Mouse (Mus musculus) midbrain, embryonic 15.5 days (tissue): ENCODE measurements around the gene Mtm1. TPM values are rescaled to one million over a fixed set of nuclear protein-coding genes. Genes with fewer than 3 reads are reported as not detected.

Source experiments
- ATAC-seq: fragments of 200-750 bp; cut with Nextera tagmentation; replicated peaks from 2 replicates; pipeline ENCODE4 v1.8.0; 2017; ENCODE audit warnings: moderate TSS enrichment
- H3K27ac ChIP-seq: fragments of 300-500 bp; sonication (generic); 2 replicates; pipeline ENCODE4 v1.5.1; 2015; ENCODE audit warnings: mild to moderate bottlenecking, inconsistent platforms
- H3K27me3 ChIP-seq: fragments of 300-500 bp; sonication (generic); replicated peaks from 2 replicates; pipeline ENCODE4 v1.6.1; 2015; ENCODE audit warnings: inconsistent platforms
- H3K36me3 ChIP-seq: fragments of 300-500 bp; sonication (generic); replicated peaks from 2 replicates; pipeline ENCODE4 v1.6.1; 2015; ENCODE audit warnings: inconsistent platforms
- H3K4me1 ChIP-seq: fragments of 300-500 bp; sonication (generic); 2 replicates; pipeline ENCODE4 v1.6.1; 2015; ENCODE audit warnings: inconsistent platforms
- H3K4me2 ChIP-seq: fragments of 300-500 bp; sonication (generic); 2 replicates; pipeline ENCODE4 v1.6.1; 2015; ENCODE audit warnings: inconsistent platforms, mild to moderate bottlenecking, moderate library complexity
- H3K4me3 ChIP-seq: fragments of 300-500 bp; sonication (generic); 2 replicates; pipeline ENCODE4 v1.5.1; 2015; ENCODE audit warnings: mild to moderate bottlenecking, inconsistent platforms
- H3K9ac ChIP-seq: fragments of 300-500 bp; sonication (generic); 2 replicates; pipeline ENCODE4 v1.6.1; 2015; ENCODE audit warnings: mild to moderate bottlenecking, inconsistent platforms
- H3K9me3 ChIP-seq: fragments of 300-500 bp; sonication (generic); 2 replicates; pipeline ENCODE4 v1.6.1; 2016; ENCODE audit warnings: inconsistent platforms
- WGBS: fragments of 180-500 bp; shearing (Covaris S2); methylation state at CpG from one replicate; pipeline ENCODE4 v1.1.7; 2015; ENCODE audit warnings: mixed read lengths; 5-methylcytosine and 5-hydroxymethylcytosine counted together
- polyA plus RNA-seq: library from polyadenylated mRNA; unstranded; fragments of >200 nt; fragmentation: Nextera tagmentation; extraction: Ambion mirVana; gene quantifications from 2 replicates; pipeline ENCODE4 v1.2.1, GENCODE M21; 2015

The Mtm1 gene
- polyA plus RNA-seq, 1 experiment from 2014 or later: 5.5 TPM

GRCm38 (mm10) chrX:71220896-71221295 lies 10.3 kb downstream of the Mtm1 start:
- no peak for ATAC-seq
- Histone ChIP-seq H3K9ac (no peak overlapping the region), H3K27me3 (no peaks in the 10 kb centered on the region), H3K4me3 (no peak overlapping the region), H3K9me3 (no peaks in the 10 kb centered on the region), H3K27ac (no peak overlapping the region), H3K4me2 (no peak overlapping the region), H3K36me3 (no peaks in the 10 kb centered on the region), H3K4me1 (no peaks in the 10 kb centered on the region)
- WGBS: 65% methylated on average over 3 of the region's 3 CpGs

GRCm38 (mm10) chrX:71222648-71223408 lies 12.3 kb downstream of the Mtm1 start:
- 82% methylated on average over 4 of the region's 4 CpGs for WGBS
- Histone ChIP-seq H3K27me3 (no peaks in the 10 kb centered on the region), H3K9me3 (no peaks in the 10 kb centered on the region), H3K36me3 (no peaks in the 10 kb centered on the region), H3K4me3 (no peak overlapping the region), H3K4me2 (no peak overlapping the region), H3K4me1 (no peaks in the 10 kb centered on the region), H3K27ac (no peak overlapping the region), H3K9ac (no peak overlapping the region)
- no peak for ATAC-seq

GRCm38 (mm10) chrX:71226881-71227280 lies 16.3 kb downstream of the Mtm1 start:
- no peak overlapping the region for H3K4me3 ChIP-seq
- no peaks in the 10 kb centered on the region for H3K36me3 ChIP-seq
- no peak overlapping the region for H3K4me2 ChIP-seq
- no peaks in the 10 kb centered on the region for H3K4me1 ChIP-seq
- no peak overlapping the region for H3K27ac ChIP-seq
- no peak overlapping the region for H3K9ac ChIP-seq
- no peaks in the 10 kb centered on the region for H3K27me3 ChIP-seq
- H3K9me3 ChIP-seq: no peaks in the 10 kb centered on the region
- ATAC-seq: no peak
- WGBS: 84% methylated on average over 5 of the region's 5 CpGs

GRCm38 (mm10) chrX:71228200-71228599 lies 17.6 kb downstream of the Mtm1 start:
- no peaks in the 10 kb centered on the region for H3K36me3 ChIP-seq
- 68% methylated on average over 3 of the region's 3 CpGs for WGBS
- no peaks in the 10 kb centered on the region for H3K4me1 ChIP-seq
- H3K27me3 ChIP-seq: no peaks in the 10 kb centered on the region
- no peak for ATAC-seq
- no peak overlapping the region for H3K4me3 ChIP-seq
- no peaks in the 10 kb centered on the region for H3K9me3 ChIP-seq
- no peak overlapping the region for H3K9ac ChIP-seq
- no peak overlapping the region for H3K27ac ChIP-seq
- no peak overlapping the region for H3K4me2 ChIP-seq

- ATAC-seq: no peak
- no peaks in the 10 kb centered on the region for H3K9me3 ChIP-seq
- no peaks in the 10 kb centered on the region for H3K36me3 ChIP-seq
- 79% methylated on average over 2 of the region's 2 CpGs for WGBS
- H3K27me3 ChIP-seq: no peaks in the 10 kb centered on the region
- H3K4me3 ChIP-seq: no peak overlapping the region
- H3K4me1 ChIP-seq: no peaks in the 10 kb centered on the region
- H3K4me2 ChIP-seq: no peak overlapping the region
- H3K27ac ChIP-seq: no peak overlapping the region
- no peak overlapping the region for H3K9ac ChIP-seq
Observed at GRCm38 (mm10) chrX:71230847-71231246, 20.3 kb downstream of the Mtm1 start.

GRCm38 (mm10) chrX:71256422-71256821 lies 45.9 kb downstream of the Mtm1 start:
- WGBS: 94% methylated on average over 1 of the region's 1 CpGs
- H3K36me3 ChIP-seq: no peaks in the 10 kb centered on the region
- H3K27ac ChIP-seq: no peak overlapping the region
- no peak for ATAC-seq
- no peaks in the 10 kb centered on the region for H3K27me3 ChIP-seq
- no peak overlapping the region for H3K4me2 ChIP-seq
- no peaks in the 10 kb centered on the region for H3K9me3 ChIP-seq
- no peak overlapping the region for H3K4me3 ChIP-seq
- H3K9ac ChIP-seq: no peak overlapping the region
- H3K4me1 ChIP-seq: no peaks in the 10 kb centered on the region

- no peak for ATAC-seq
- Histone ChIP-seq H3K9me3 (no peaks in the 10 kb centered on the region), H3K27ac (no peak overlapping the region), H3K27me3 (no peaks in the 10 kb centered on the region), H3K4me2 (no peak overlapping the region), H3K4me1 (no peaks in the 10 kb centered on the region), H3K36me3 (no peaks in the 10 kb centered on the region), H3K4me3 (no peak overlapping the region), H3K9ac (no peak overlapping the region)
- 92% methylated on average over 4 of the region's 4 CpGs for WGBS
Observed at GRCm38 (mm10) chrX:71260857-71261256, 50.3 kb downstream of the Mtm1 start.

GRCm38 (mm10) chrX:71264316-71264715 lies 53.7 kb downstream of the Mtm1 start:
- H3K27me3 ChIP-seq: no peaks in the 10 kb centered on the region
- H3K9me3 ChIP-seq: no peaks in the 10 kb centered on the region
- no peak overlapping the region for H3K27ac ChIP-seq
- no peak for ATAC-seq
- no peak overlapping the region for H3K4me2 ChIP-seq
- WGBS: 79% methylated on average over 2 of the region's 2 CpGs
- H3K9ac ChIP-seq: no peak overlapping the region
- H3K4me1 ChIP-seq: no peaks in the 10 kb centered on the region
- H3K4me3 ChIP-seq: no peak overlapping the region
- H3K36me3 ChIP-seq: no peaks in the 10 kb centered on the region

- no peak for ATAC-seq
- Histone ChIP-seq H3K9ac (no peak overlapping the region), H3K4me2 (no peak overlapping the region), H3K4me3 (no peak overlapping the region), H3K4me1 (no peaks in the 10 kb centered on the region), H3K36me3 (no peaks in the 10 kb centered on the region), H3K27ac (no peak overlapping the region), H3K9me3 (no peaks in the 10 kb centered on the region), H3K27me3 (no peaks in the 10 kb centered on the region)
- 81% methylated on average over 1 of the region's 1 CpGs for WGBS
Observed at GRCm38 (mm10) chrX:71268972-71269371, 58.4 kb downstream of the Mtm1 start.

- Histone ChIP-seq H3K9ac (no peak overlapping the region), H3K36me3 (no peaks in the 10 kb centered on the region), H3K4me1 (no peaks in the 10 kb centered on the region), H3K27me3 (no peaks in the 10 kb centered on the region), H3K4me2 (no peak overlapping the region), H3K4me3 (no peak overlapping the region), H3K9me3 (no peaks in the 10 kb centered on the region), H3K27ac (no peak overlapping the region)
- WGBS: 91% methylated on average over 3 of the region's 3 CpGs
- ATAC-seq: no peak
Observed at GRCm38 (mm10) chrX:71274150-71274549, 63.6 kb downstream of the Mtm1 start.

GRCm38 (mm10) chrX:71285473-71285872 lies 74.9 kb downstream of the Mtm1 start:
- no peaks in the 10 kb centered on the region for H3K4me1 ChIP-seq
- WGBS: 82% methylated on average over 3 of the region's 3 CpGs

GRCm38 (mm10) chrX:71287088-71287487 lies 76.5 kb downstream of the Mtm1 start:
- WGBS: 91% methylated on average over 7 of the region's 7 CpGs
- Histone ChIP-seq H3K36me3 (no peaks in the 10 kb centered on the region), H3K9ac (no peak overlapping the region), H3K4me3 (no peak overlapping the region), H3K27me3 (no peaks in the 10 kb centered on the region), H3K4me1 (no peaks in the 10 kb centered on the region), H3K9me3 (no peaks in the 10 kb centered on the region), H3K4me2 (no peak overlapping the region), H3K27ac (no peak overlapping the region)
- ATAC-seq: no peak

More at GRCm38 (mm10) chrX:71285473-71285872, 74.9 kb downstream of the Mtm1 start:
- Histone ChIP-seq H3K9ac (no peak overlapping the region), H3K27me3 (no peaks in the 10 kb centered on the region), H3K4me3 (no peak overlapping the region), H3K27ac (no peak overlapping the region), H3K4me2 (no peak overlapping the region), H3K9me3 (no peaks in the 10 kb centered on the region), H3K36me3 (no peaks in the 10 kb centered on the region)
- ATAC-seq: no peak

GRCm38 (mm10) chrX:71294191-71294590 lies 83.6 kb downstream of the Mtm1 start:
- ATAC-seq: no peak
- no peak overlapping the region for H3K27ac ChIP-seq
- 84% methylated on average over 2 of the region's 2 CpGs for WGBS

More at GRCm38 (mm10) chrX:71294191-71294590, 83.6 kb downstream of the Mtm1 start:
- Histone ChIP-seq H3K9me3 (no peaks in the 10 kb centered on the region), H3K4me2 (no peak overlapping the region), H3K4me1 (no peaks in the 10 kb centered on the region), H3K4me3 (no peak overlapping the region), H3K9ac (no peak overlapping the region), H3K36me3 (no peaks in the 10 kb centered on the region), H3K27me3 (no peaks in the 10 kb centered on the region)
